Mouse (Mus musculus): ENCODE measurements around the gene Plekhm1. TPM values are rescaled to one million over a fixed set of nuclear protein-coding genes. Genes with fewer than 3 reads are reported as not detected.
"Not testable (repeated sequence)": the region's sequence is repeated elsewhere in the genome, so short reads cannot be mapped to it uniquely, and the experiment has no call there.

Plekhm1 gene
- total RNA-seq, 2 experiments from 2014 or later, result 2.9 to 12.5 TPM

DNA sequence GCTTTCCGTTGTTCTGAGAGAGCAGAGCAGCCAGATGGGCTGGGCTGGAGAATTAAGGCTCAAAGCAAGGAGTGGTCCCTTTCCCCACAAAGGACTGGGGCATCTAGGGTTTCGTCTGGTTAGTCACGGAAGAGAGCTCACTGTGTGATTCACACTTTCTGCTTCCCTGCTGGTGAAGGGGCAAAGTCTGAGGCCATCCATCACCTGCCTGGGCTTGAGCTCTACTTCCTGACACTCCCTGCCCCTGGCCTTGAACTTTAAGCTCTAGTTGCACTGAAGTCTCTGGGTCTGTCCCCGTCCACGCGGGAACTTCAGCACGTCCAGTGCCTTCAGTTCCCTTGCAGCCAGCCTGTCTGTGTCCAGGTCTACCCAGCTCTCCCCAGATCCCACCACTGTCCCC, 71.8 kb downstream of the Plekhm1 start:
- ATAC-seq (replicated peaks; ENCODE audit: poor library complexity), result no peak

GRCm38 (mm10) chr11:103340130-103340529, 72.4 kb downstream of the Plekhm1 start:
- no peak for ATAC-seq (replicated peaks; ENCODE audit: poor library complexity)

- ATAC-seq (replicated peaks; ENCODE audit: poor library complexity), result no peak
Measured at GRCm38 (mm10) chr11:103339414-103340119, 72.9 kb downstream of the Plekhm1 start.

DNA sequence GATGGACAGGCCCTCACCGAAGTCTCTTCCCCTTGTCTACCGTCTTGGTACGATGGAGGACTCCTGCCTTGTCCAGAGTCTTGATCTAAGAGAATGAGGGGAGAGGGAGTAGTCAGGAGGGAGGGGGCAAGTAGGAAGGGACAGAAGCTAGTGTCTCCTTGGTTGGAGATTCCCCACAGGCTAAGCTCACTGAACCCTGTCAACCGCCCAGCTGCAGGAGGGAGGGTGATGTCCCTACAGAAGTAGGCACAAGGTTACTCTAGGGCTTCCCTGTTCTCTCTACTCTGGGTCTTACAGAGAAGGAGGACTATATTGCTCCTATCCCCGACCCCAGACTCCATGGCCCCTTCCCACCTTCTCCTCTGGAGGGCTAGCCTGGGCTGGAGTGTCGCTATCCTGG, 73.8 kb downstream of the Plekhm1 start:
- ATAC-seq (replicated peaks; ENCODE audit: poor library complexity), result no peak

DNA sequence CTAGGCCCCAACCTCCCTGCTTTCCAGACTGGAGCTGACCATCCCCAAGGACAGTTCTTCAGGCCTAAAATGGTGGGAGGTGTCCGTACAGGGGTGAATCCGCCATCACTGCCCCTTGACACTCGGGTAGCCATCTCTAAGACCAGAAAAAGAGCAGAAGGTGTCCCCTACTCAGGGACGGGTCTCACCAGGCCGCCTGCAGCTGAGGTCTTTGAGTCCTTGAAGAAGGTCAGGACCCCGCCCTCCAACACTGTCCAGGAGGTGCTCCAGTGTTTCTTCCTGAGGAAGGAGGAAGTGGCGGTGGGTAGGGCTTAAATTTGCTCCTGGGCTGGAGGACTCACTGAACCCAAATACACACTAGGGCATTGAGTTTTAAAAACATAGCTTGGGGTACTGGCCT, 74.4 kb downstream of the Plekhm1 start:
- no peak for ATAC-seq (replicated peaks; ENCODE audit: poor library complexity)

GRCm38 (mm10) chr11:103337180-103337579, 75.3 kb downstream of the Plekhm1 start:
- no peak for ATAC-seq (replicated peaks; ENCODE audit: poor library complexity)

- no peak for ATAC-seq (replicated peaks; ENCODE audit: poor library complexity)
Measured at GRCm38 (mm10) chr11:103335561-103335960, 76.9 kb downstream of the Plekhm1 start.

DNA sequence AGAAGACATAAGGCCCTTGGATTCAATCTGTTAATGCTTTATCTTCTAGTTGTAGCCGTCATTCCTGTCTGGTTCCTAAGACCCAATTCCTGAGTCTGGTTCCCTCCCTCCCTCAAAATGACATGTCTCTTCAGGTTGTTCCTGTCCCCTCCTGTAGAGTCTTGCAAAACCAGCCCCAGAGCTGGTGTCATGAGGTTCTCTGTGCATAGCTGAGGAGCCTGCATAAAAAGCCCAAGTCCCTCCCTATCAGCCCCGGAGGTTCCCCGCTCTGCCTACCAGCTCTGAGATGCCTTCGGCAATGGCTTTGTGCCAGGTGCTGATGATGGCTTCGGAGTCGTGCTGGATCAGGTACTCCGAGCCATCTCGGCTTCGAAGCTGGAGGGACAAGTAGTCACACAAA, 77.6 kb downstream of the Plekhm1 start:
- no peak for ATAC-seq (replicated peaks; ENCODE audit: poor library complexity)

- ATAC-seq (replicated peaks; ENCODE audit: poor library complexity), result no peak
Measured at GRCm38 (mm10) chr11:103333719-103334398, 78.6 kb downstream of the Plekhm1 start.

GRCm38 (mm10) chr11:103332890-103333651, 79.4 kb downstream of the Plekhm1 start:
- ATAC-seq (replicated peaks; ENCODE audit: poor library complexity), result no peak

DNA sequence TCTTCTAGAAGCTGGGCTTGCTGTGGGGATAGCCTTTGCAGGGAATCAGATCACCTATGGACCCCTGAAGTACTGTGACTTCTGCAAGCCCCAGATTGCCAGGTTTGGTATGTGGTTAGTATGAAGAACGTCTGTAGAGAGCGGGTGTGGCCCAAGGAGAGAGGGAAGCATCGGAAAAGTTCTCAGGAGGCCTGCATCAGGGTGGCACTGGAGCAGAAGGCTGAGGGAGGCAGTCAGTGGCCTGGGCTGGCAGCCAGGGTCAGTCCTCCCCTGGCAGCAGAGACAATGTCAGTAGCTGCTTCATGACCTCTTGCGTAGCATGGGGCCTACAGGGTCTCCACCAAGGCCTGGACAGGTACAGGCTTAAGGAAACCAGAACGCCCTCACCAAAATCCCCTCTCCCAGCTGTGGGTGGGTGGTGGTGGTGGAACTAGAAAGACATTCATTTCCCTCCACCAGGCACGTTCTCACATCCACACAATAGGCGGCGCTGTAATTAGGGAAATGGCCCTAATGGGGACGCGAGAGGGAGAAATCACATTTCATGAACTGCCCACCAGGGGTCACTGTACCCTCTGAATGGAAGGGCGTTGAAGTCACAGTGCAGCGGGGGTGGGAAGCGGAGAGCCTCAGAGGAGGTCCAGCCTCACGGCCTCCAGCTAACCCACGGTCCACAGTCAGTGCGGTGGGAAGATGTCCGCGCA, 80.1 kb downstream of the Plekhm1 start:
- ATAC-seq (replicated peaks; ENCODE audit: poor library complexity), result peak; percentile 93

GRCm38 (mm10) chr11:103331502-103332185, 80.8 kb downstream of the Plekhm1 start:
- no peak for ATAC-seq (replicated peaks; ENCODE audit: poor library complexity)

DNA sequence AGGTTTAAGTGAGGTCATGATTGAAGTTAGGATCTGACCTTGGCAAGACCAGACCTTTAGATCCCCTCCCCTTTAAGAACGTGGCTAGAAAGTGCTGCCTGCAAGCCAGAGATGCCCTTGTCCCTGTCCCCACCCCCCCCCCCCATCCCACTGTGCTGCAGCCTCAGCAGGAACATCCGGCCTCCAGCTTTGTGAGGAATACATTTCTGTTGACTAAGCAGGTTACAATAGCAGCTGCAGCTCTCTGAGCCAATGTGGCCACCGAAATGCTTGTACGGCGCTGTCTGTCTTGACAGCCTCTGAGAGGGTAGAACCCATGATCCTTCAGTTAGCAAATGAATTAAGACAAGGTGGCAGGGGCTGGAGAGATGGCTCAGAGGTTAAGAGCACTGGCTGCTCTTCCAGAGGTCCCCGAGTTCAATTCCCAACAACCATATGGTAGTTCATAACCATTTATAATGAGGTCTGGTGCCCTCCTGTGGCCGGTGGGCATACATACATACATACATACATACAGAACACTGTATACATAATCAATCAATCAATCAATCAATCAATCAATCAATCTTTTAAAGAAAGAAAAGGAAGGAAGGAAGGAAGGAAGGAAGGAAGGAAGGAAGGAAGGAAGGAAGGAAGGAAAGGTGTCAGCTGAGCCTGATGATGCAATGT, 81.7 kb downstream of the Plekhm1 start:
- ATAC-seq (replicated peaks; ENCODE audit: poor library complexity), result no peak

GRCm38 (mm10) chr11:103326950-103327349, 85.5 kb downstream of the Plekhm1 start:
- ATAC-seq (replicated peaks; ENCODE audit: poor library complexity), result peak; percentile 87

- ATAC-seq (replicated peaks; ENCODE audit: poor library complexity), result peak; percentile 86
Measured at GRCm38 (mm10) chr11:103325172-103325571, 87.3 kb downstream of the Plekhm1 start.

DNA sequence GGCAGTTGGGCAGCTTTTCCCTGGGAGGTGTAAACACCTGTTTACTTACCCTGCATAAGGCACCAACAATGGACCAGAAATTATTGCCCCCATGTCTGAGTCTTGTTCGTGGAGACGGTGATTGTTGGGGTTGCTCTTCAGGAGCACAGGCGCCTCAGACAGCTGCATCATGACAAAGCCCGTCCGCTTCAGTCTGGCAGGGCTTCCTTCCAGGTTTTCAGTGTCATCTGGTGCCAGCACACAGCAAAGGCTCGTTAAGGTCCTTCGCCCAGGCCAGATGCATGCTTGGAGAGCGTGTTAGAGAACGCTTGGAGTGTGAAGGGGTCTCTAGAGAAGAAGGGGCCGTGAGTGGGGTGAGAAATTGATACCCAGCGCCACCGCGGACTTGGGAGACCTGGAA, 87.8 kb downstream of the Plekhm1 start:
- ATAC-seq (replicated peaks; ENCODE audit: poor library complexity), result no peak

DNA sequence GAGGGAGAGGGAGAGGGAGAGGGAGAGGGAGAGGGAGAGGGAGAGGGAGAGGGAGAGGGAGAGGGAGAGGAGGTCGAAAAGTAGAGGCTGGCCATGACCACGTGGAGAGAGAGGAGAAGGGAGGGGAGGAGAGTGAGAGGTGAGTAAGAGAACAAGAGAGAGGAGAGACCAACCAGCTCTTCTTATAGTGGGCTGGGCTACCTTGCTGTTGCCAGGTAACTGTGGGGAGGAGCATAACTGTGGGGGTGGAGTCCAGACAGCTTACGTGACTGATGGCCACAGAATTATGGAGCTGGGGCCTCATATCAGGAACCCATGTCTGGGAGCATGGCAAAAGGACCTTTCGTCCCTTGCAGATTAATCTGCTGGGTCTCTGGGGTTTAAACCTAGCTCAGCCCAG, 89.7 kb downstream of the Plekhm1 start:
- not testable (repeated sequence) for ATAC-seq (replicated peaks; ENCODE audit: poor library complexity)

- no peak for ATAC-seq (replicated peaks; ENCODE audit: poor library complexity)
Measured at GRCm38 (mm10) chr11:103320646-103321045, 91.8 kb downstream of the Plekhm1 start.

DNA sequence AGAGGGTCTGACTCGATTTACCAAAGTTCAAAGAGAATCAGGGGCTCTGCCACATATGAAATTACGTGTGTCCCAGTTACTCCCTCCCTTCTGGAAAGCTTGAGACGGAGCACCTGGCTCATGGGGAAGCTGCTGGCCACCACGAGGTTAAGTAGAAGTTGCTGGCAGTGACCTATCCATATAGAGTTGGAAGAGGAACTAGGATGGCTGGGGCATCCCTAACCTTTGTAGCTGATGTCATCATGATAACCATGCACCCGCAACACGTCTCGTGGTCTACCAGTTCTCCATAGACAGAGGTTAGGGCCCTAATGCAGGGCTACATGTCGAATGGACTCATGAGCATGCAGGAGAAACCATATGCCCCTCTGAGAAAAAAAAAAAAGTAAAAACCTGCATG, 92.3 kb downstream of the Plekhm1 start:
- ATAC-seq (replicated peaks; ENCODE audit: poor library complexity), result peak; percentile 54

DNA sequence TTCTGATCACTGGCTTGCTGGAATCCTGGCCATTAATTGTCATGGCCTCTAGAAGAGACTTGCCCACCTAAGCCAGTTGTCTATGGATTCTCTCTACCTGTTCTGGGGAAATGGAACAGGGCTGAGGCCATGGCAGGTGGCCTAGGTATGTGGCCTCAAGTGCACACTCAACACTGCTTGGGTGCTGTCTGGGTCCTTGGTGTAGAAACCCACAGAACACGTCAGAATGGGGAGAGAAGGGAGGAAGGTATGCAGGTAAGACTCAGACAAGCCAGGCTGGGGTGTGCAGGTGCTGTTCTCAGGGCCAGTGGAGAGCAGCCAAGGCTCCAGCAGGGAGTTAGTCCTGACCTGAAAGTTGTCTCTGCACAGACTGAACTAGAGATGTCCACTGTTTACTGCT, 94.4 kb downstream of the Plekhm1 start:
- no peak for ATAC-seq (replicated peaks; ENCODE audit: poor library complexity)
